Mouse (Mus musculus): ENCODE measurements around the gene Echdc3. TPM values are rescaled to one million over a fixed set of nuclear protein-coding genes. Genes with fewer than 3 reads are reported as not detected.

Echdc3 gene
- total RNA-seq (2021): 10 to 100 TPM; 16.3 to 17.0 TPM
- long read RNA-seq, experiment 1, transcript Echdc3-201 (5 exons, 1,851 nt): major isoform, 51 of 55 reads
- long read RNA-seq, experiment 1, partial matches to known transcripts: 0 of 55 reads
- long read RNA-seq, experiment 1, other reads (novel, unspliced or antisense): 4 of 55 reads
- long read RNA-seq, experiment 2, transcript Echdc3-201 (5 exons, 1,851 nt): major isoform, 40 of 43 reads
- long read RNA-seq, experiment 2, partial matches to known transcripts: 0 of 43 reads
- long read RNA-seq, experiment 2, other reads (novel, unspliced or antisense): 3 of 43 reads

DNA sequence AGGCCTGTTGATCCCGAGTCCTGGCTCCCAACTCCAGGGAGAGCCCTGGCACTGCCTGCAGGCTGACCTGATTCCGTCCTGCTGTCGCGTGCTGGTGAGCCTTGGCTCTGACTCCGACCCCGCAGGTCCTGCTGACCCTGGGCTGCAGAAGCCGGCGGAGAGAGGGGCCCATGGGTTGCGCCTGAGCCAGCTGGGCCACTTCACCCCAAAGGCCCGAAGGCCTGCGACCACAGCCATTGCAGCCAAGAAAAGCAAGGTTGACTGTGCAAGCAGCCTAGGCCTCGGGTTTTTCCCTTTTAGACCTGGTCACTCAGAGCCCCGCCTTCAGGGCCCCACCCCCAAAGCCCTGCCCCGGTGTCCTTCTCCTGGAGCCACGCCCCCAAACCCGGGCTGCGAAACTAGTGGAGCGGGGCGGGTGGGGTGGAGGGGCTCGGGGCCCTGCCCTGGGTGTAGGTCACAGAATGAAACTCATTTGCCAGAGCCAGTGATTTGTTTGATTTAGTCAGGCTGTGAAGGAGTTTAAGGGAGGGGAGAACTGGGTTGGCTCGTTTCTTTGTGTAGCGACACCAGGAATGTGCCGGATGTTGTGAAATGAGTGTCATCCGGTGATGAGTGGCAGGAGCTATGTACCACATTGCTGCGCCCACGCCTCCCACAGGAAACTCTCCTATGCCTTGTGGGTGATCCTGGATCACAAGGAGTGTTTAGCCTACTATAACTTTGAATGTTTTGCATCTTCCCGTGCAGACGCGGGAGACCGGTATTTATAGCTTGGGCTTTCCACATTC is at the start of gene Echdc3:
TSS of gene Echdc3 (minus strand) at position 310 of the 788 bp plus-strand sequence.
- peak; percentile 86 to 89 for DNase-seq
- intact Hi-C loops (cut with DNase I): loop anchor here (2.0 kb wide), 1 partner anchor 110 kb away; the partner anchor contains the start of gene Usp6nl

DNA sequence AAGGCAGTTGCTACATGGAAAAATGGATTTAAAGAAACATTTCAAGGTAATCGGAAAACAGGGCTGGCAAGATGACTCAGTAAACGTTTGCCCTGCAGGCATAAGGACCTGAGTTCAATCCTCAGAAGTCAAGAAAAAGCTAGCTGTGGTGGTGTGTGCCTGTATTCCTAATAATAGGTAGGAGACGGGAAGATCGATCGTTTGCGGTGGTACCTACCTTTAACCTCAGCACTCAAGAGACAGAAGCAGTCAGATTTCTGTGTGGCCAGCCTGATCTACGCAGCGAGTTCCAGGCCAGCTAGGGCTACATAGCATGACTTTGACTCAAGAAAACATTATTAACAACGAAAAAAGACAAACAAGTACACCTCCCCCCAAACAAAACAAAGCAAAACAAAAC is 48.9 kb upstream of the Echdc3 start:
- intact Hi-C loops (cut with DNase I): no loop called here

DNA sequence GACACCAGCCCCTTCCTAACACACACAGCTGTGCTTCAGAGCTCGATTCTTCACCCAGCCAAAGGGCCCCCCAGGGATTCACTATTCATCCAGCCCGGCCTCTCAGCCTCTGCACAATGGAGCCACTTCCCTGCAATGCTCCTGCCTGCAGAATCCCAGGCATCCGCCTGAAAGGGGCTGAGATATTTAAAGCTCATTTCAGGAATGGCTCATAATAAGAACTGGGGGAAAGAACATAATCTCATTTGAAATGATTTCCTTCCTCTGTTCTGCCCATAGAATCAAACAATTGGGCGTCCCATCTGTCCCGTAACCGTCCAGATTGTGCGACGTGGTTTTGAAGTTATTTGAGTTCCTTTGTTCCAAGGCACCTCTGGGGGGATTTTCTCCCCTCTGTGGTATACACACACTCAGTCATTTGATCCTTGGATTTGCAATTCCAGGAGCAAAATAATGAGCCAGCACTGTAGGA is 48.4 kb upstream of the Echdc3 start:
- peak; percentile 53 to 57 for DNase-seq
- intact Hi-C loops (cut with DNase I): no loop called here

More for the DNA sequence above, 48.9 kb upstream of the Echdc3 start:
- no peak for DNase-seq

DNA sequence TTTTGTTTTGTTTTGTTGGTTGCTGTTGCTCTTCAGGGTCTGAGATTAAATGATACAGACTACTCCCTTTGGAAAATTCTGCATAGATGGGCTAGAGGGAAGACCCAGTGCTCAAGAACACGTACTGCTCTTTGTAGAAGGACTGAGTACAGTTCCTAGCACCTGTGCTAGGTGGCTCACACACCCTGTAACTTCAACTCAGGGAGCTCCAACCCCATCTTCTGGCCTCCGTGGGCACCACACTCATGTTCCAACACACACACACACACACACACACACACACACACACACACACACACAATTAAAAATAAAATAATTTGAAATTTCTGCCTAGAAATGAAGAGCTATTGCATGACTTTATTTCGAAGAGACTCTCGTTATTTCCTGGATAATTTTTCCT is 47.8 kb upstream of the Echdc3 start:
- no peak for DNase-seq
- intact Hi-C loops (cut with DNase I): no loop called here

DNA sequence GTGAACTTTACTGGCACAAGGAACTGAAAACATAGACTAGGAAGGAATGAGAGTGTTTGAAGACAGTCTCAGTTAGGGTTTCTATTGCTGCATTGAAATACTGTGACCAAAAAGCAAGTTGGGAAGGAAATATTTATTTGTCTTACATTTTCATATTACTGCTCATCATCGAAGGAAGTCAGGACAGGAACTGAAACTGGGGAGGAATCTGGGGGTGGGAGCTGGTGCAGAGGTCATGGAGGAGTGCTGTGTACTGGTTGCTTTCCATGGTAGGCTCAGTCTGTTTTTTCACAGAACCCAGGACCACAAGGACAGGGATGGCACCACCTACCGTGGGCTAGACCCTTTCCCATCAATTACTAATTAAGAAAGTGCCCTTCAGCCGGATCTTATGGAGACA is 46.3 kb upstream of the Echdc3 start:
- intact Hi-C loops (cut with DNase I): no loop called here

DNA sequence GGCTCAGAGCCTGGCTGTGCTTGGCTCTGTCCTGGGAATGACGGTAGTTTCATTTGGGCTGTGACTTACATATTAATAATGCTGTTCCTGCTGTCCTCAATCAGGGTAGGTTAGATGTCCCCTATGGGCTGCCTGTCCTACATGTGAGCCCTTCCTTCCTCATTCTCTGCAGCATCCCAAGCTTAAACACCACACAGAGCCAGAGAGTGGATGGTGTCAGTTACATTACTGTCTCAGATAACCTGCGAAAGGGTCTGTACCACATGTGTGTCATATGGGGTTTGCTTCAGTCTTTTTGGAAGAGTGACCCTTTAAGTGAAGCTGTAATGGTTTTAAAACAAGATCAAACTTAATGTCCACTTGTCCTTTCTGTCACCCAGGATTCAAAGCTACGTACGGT is 45.2 kb upstream of the Echdc3 start:
- DNase-seq: no peak
- intact Hi-C loops (cut with DNase I): no loop called here

More for the DNA sequence above, 46.3 kb upstream of the Echdc3 start:
- DNase-seq: no peak

DNA sequence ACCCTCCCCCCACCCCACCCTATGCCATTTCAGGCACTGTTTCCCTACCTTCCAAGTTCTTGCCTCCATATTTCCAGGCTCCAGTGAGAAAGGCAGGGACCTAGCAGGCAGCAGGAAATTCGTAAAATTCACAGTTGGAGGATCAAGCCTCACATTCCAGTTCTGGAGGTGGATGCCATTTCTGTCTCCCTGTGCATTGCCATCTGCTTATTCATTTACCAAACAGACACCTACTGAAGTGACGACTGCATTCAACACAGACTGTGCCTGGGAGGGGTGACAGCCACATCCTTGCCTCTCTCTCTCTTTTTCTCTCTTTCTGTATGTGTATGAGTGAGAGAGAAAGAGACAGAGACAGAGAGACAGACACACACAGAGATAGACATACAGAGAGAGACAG is 44.3 kb upstream of the Echdc3 start:
- intact Hi-C loops (cut with DNase I): loop anchor here (2.0 kb wide), 1 partner anchor 66 kb away; the partner anchor contains the start of gene Usp6nl
- DNase-seq: no peak

DNA sequence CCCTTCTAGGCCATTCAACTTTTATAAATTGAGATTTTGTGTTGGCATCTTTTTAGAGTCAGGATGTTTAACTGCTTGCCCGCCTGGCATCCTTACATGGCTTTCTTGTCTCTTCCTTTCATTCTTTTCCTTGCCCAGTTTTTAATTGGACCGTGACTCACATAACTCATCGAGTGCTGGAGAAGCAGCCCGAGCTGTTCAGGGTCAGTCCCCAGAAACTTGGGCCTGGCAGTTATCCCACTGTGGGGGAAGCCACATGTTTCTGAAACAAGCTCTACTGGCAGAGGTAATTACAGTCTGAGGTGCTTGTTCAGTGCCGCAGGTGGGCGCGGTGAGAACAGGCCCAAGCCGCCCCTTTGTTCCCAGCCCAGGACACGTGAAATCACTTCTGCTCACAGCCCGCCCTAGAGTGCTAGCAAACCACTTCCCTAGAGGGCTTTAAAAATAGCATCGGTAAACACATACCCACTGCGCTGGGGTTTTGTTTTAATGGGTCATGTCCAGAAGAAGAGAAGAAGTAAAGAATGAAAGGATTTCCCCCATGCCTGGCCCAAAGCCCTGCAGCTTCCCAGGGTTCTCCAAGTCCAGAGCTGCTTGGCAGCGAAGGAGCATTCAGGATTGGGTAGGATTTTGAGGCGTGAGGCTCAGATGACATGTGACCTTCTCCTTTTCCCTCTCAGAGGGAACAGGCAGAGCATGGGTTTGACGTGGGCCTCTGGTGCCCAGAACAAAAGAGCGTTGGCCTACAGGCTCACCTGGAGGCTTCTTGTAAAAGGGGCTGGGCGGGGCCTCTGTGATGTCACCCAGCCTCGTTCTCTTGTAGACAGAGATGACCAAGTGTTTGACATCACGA is 43.4 kb upstream of the Echdc3 start:
- intact Hi-C loops (cut with DNase I): loop anchor here (2.0 kb wide), 1 partner anchor 67 kb away; the partner anchor contains the start of gene Usp6nl
- peak; percentile 50 to 58 for DNase-seq

DNA sequence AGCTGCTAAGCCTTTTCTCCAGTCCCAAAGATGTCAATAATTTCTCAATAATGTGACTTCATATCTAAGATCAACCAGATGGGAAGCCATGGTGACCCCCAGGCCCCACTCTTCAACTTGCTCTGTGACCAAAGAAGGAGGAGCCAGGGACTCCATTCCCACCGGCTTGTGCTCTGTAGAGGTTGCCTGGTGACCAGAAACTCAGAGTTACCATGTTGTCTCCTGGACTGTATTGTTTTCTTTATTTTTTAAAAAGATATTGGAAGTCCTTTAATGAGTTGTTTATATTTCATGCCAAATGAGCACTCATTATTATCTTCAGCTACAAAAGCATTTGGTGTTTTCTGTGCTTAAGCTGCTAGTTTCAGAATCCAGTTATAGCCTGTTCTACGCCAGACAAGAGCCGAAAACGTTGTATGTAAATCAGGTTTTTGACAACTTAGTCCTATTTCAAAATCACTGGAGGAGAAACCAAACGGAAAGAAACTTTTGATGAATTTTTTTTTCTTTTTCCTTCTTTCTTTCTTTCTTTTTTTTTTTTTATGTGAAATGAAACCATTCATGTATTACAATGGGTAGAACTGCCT is 42.7 kb upstream of the Echdc3 start:
- intact Hi-C loops (cut with DNase I): no loop called here
- no peak for DNase-seq

DNA sequence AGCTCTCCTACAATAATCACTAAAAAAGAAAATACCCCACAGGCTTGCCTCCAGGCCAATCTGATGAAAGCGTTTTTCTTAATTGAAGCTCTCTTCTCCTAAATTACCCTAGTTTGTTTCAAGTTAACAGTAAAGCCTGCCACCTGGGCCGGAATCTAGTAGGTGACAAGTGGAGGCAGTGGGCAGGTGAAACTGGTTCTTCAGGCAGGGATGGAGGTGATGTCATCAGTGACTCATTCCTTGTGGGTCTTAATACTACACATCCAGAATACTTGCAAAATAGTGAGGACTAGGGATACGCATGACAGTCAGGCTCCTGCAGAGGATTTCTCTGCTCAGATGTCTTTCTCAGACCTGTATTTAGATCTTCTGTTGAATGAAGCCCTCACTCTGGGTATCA is 39.7 kb upstream of the Echdc3 start:
- intact Hi-C loops (cut with DNase I): no loop called here

DNA sequence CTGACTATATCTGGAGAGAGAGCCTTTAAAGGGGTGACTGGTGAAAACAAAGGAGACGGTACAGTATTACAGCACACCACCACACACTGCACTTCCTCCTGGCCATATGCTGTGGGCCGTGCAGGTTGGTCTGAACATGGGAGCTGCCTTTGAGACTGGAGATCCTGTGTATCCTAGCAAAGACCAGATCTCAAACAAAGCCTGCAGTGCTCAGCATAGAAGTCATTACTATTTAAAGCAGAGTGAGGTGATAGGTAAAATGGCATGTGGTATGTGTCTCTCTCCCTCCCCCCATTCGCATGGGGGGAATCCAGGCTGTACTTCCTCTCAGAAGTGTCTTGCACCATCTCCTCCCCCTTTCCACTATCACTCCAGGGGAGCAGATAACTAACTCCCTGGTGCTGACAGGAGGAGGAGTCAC is 38.3 kb upstream of the Echdc3 start:
- DNase-seq: no peak
- intact Hi-C loops (cut with DNase I): no loop called here

More for the DNA sequence above, 39.7 kb upstream of the Echdc3 start:
- DNase-seq: no peak

DNA sequence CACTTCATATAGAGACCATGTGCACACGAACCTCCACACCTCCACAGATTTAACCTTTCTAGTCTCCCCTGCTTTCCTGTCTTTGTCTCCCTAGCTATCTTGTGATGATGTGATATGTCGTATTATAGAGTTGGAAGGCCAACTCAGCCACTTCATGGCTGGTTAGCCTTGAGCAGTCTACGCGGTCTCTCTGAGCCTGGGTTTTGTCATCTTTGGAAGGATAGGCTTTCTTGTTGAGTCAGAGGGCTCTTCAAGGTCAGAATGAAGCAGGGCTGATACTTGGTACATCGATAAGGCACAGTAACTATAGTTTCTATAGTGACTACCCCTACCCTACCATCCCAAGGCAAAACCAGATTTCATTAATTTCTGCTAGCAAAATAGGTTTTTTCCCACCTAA is 28.6 kb upstream of the Echdc3 start:
- DNase-seq: no peak
- intact Hi-C loops (cut with DNase I): no loop called here

DNA sequence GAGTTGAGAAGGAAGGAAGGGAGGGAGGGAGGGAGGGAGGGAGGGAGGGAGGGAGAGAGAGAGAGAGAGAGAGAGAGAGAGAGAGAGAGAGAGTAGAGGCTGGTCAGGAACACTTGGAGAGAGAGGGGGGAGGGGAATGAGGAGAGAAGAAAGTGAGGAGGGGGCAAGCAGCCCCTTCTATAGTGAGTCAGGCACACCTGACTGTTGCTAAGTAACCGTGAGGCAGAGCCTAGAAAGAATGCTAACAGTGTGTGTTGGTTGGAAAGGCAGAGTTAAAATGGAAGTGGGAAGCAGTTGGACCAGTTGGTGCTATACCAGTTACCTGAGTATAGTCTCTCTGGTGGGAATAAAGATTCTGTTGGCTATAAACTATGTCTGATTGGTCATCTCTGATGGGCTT is 27.2 kb upstream of the Echdc3 start:
- DNase-seq: no peak

DNA sequence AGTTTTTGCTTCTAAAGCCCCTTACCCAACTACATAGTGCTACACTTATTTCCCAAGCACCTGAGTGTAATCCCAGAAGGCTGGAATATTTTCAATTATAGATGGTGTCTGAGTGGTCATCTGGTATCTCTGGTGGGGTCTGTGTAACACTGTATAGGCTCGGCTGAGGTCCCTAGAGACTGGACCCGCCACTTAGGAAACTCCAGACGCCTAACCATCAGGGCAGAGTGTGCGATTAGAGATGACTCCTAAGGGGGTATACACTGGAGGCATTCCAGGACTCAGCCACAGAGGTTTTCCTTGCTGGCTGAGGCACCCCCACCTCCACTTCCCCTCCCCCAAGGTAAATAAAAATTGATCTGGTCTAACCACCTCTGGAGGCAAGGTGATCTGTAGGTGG is 26.5 kb upstream of the Echdc3 start:
- DNase-seq: no peak
- intact Hi-C loops (cut with DNase I): no loop called here

More for the DNA sequence above, 27.2 kb upstream of the Echdc3 start:
- intact Hi-C loops (cut with DNase I): no loop called here

DNA sequence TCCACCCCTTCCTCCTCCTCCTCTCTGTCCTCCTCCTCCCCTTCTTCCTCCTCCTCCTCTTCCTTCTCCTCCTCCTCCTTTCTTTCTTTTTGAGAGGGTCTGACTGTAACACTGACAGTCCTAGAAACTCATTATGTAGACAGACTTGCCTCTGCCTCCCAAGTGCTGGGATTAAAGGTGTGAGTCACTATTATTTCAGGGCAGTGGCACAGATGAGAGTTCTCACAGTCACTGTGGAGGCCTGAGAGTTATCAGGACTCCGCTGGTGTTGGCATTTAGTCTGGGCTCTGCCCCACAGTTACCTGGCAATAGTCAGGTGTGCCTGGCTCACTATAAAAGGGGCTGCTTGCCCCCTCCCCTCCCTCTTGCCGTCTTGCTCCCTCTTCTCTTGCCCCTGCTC is 25.8 kb upstream of the Echdc3 start:
- no peak for DNase-seq
- intact Hi-C loops (cut with DNase I): no loop called here

DNA sequence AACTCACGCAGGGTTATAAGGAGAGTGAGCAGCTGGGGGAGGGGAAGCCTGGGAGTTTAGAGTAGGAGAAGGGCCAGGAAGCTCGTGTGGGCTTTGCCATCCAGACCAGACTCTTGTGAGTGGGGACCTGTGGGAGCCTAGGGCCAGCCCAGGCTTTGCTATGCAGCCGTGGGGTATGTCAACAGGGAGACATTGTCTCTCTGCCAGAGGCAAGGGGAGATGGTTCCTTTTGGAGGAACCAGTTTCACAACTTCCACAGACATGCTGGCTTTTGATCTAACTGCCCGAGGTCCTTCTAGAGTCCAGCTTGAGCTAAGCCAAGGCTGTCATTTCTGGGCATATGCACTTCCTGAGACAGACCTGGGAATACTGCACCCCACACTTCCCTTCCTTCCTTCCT is 25.4 kb upstream of the Echdc3 start:
- DNase-seq: no peak
- intact Hi-C loops (cut with DNase I): no loop called here

DNA sequence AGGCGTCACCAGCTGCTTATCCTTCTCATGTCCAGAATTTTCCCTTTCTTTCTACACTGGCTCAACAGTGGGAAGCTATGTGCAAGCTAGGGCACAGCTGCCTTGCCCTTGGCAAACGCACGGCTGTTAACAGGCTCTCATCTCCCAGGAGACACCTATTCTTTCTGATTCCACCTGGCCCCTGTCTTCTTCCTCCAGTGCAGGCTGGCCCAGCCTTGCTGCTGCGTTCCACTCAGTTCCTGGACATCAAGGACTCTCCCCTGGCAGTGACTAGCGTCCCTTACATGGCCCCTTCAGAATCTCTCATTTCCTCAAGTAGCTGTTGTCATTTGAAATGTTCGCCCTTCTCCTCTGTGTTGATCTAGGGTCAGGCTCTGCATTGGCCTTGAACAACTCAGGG is 20.5 kb upstream of the Echdc3 start:
- DNase-seq: no peak
- intact Hi-C loops (cut with DNase I): no loop called here

DNA sequence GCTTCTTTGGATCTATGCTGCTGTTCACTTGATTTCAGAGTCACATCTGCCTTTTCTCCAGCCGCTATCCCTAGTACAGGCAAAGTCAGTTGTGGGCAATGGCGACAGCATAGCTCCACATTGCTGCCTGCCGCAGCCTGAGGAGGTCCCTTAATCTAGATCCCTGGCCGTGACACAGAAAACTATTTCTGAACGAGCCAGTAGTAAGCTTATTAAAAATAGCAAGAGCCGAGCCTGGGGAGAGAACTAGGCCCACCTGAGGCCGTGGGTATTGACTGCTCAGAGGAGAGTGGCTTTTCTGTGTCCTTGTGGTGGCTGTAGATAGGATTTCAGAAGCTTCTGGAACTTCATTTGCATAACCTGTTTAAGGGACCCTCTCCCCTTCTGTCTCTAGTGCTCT is 19.9 kb upstream of the Echdc3 start:
- intact Hi-C loops (cut with DNase I): no loop called here
- DNase-seq: no peak

DNA sequence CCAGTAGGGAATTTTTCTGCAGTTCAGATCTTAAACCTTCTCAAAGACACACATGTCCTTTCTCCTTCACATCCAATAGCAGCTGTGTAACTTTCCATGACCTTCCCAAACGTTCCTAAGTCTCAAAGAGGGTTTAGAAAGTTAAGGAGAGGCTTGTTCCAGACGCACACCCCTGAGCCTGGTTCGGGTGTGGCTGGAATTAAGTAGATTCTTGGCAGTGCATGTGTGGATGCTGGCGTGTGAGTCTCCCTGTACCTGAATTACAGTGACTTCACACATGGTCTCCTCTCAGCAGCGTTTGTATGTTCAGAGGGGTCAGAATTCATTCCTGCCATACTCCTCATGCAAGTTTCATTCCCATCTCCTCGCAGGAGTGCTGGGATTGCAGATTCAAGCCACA is 18.0 kb upstream of the Echdc3 start:
- intact Hi-C loops (cut with DNase I): no loop called here
- DNase-seq: no peak

DNA sequence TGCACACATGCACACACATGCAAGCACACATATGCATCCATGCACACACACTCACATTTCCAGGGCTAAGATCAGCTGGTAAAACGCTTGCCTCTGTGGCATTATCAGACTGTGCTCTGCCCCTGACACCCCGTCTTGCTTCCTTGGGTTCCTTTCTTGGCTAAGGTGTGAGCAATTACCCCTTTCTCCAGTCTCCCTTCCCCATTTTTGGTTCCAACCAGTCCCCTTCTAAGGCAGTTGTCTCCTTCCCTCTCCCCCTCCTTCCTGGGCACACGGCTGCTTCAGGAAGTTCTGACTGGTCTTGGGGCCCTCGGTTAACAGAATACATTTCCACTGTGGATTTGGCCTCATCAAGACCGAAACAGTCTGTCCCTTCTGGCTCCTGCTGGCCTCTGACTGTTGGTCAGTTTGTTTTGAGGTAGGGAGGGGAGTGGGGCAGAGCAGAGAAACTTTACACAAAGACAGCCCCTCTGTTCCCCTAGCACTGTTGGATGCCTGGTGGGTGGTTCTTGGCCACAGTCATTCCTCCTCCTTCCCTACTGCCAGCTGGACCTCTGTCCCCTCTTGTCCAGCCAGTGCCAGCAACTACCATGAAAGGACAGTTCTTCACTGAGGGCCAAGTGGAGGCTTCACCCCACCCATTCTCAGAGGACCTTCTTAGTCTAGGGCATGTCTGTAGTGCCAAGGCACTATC is 16.9 kb upstream of the Echdc3 start:
- DNase-seq: peak; percentile 8 to 9
- intact Hi-C loops (cut with DNase I): no loop called here
